Mouse (Mus musculus) midbrain, embryonic 13.5 days (tissue): ENCODE results near the gene Sox5. TPM values are rescaled to one million over a fixed set of nuclear protein-coding genes. Genes with fewer than 3 reads are reported as not detected.
A peak's percentile ranks its signal among the peaks of the same experiment; 100 is the strongest.

ENCODE experiments used
- ATAC-seq: fragments of 200-750 bp; cut with Nextera tagmentation; 2 replicates; pipeline ENCODE4 v1.8.0; 2017; ENCODE audit warnings: mild to moderate bottlenecking, moderate TSS enrichment, moderate library complexity
- H3K27ac ChIP-seq: fragments of 300-500 bp; sonication (generic); 2 replicates; pipeline ENCODE4 v1.5.1; 2015; ENCODE audit warnings: inconsistent platforms, mild to moderate bottlenecking, moderate library complexity
- H3K27me3 ChIP-seq: fragments of 300-500 bp; sonication (generic); 2 replicates; pipeline ENCODE4 v1.6.1; 2015; ENCODE audit warnings: mild to moderate bottlenecking, inconsistent platforms
- H3K36me3 ChIP-seq: fragments of 300-500 bp; sonication (generic); 2 replicates; pipeline ENCODE4 v1.6.1; 2015; ENCODE audit warnings: mild to moderate bottlenecking, inconsistent platforms
- H3K4me1 ChIP-seq: fragments of 300-500 bp; sonication (generic); replicated peaks from 2 replicates; pipeline ENCODE4 v1.6.1; 2015; ENCODE audit warnings: inconsistent platforms
- H3K4me2 ChIP-seq: fragments of 300-500 bp; sonication (generic); replicated peaks from 2 replicates; pipeline ENCODE4 v1.6.1; 2015; ENCODE audit warnings: moderate library complexity, mild to moderate bottlenecking, inconsistent platforms
- H3K4me3 ChIP-seq: fragments of 300-500 bp; sonication (generic); replicated peaks from 2 replicates; pipeline ENCODE4 v1.5.1; 2015; ENCODE audit warnings: mild to moderate bottlenecking, inconsistent platforms
- H3K9ac ChIP-seq: fragments of 300-500 bp; sonication (generic); replicated peaks from 2 replicates; pipeline ENCODE4 v1.6.1; 2015; ENCODE audit warnings: mild to moderate bottlenecking, inconsistent platforms
- H3K9me3 ChIP-seq: fragments of 300-500 bp; sonication (generic); 2 replicates; pipeline ENCODE4 v1.6.1; 2016; ENCODE audit warnings: mild to moderate bottlenecking, inconsistent platforms
- WGBS: fragments of 180-500 bp; shearing (Covaris S2); methylation state at CpG from one replicate; pipeline ENCODE4 v1.1.7; 2015; 5-methylcytosine and 5-hydroxymethylcytosine counted together
- polyA plus RNA-seq: library from polyadenylated mRNA; unstranded; fragments of >200 nt; fragmentation: Nextera tagmentation; extraction: Ambion mirVana; gene quantifications from 2 replicates; pipeline ENCODE4 v1.2.1, GENCODE M21; 2015

Gene Sox5
- polyA plus RNA-seq, 1 experiment from 2014 or later, result 52.0 TPM

GRCm38 (mm10) chr6:144792871-144793270, 11.1 kb upstream of the Sox5 start:
- Histone ChIP-seq H3K27ac (no peak overlapping the region), H3K4me1 (0 out of 2 replicates have a peak, but pooled peaks cover 11% of the 10 kb centered on the region), H3K4me3 (no peak overlapping the region), H3K9me3 (no peaks in the 10 kb centered on the region), H3K9ac (no peak overlapping the region), H3K27me3 (no peaks in the 10 kb centered on the region), H3K4me2 (no peak overlapping the region), H3K36me3 (no peaks in the 10 kb centered on the region)
- 74% methylated on average over 8 of the region's 8 CpGs for WGBS
- no peak for ATAC-seq

- H3K9ac ChIP-seq, result peak overlapping the region; percentile 88; the same call in 1 of the 2 replicates
- peak overlapping the region; percentile 82; the same call in 1 of the 2 replicates for H3K4me3 ChIP-seq
- peaks cover 16% of the 10 kb centered on the region; the same call in 1 of the 2 replicates for H3K27me3 ChIP-seq
- no peak overlapping the region for H3K27ac ChIP-seq
- no peaks in the 10 kb centered on the region for H3K36me3 ChIP-seq
- H3K4me1 ChIP-seq, result peaks cover 29% of the 10 kb centered on the region
- no peak for ATAC-seq
- peak overlapping the region; percentile 94; the same call in 1 of the 2 replicates for H3K4me2 ChIP-seq
- H3K9me3 ChIP-seq, result no peaks in the 10 kb centered on the region
Observed at GRCm38 (mm10) chr6:144783295-144783694, 1.5 kb upstream of the Sox5 start.

- Histone ChIP-seq H3K9me3 (no peaks in the 10 kb centered on the region), H3K9ac (peak overlapping the region; percentile 88), H3K27ac (no peak overlapping the region), H3K27me3 (peaks cover 16% of the 10 kb centered on the region; the same call in 1 of the 2 replicates), H3K4me1 (peaks cover 29% of the 10 kb centered on the region), H3K4me3 (peak overlapping the region; percentile 82), H3K4me2 (peak overlapping the region; percentile 94), H3K36me3 (no peaks in the 10 kb centered on the region)
- 8% methylated on average over 12 of the region's 12 CpGs for WGBS
- peak; percentile 7; the same call in 1 of the 2 replicates for ATAC-seq
Observed at GRCm38 (mm10) chr6:144782866-144783265, 1.1 kb upstream of the Sox5 start.

GRCm38 (mm10) chr6:144782031-144782857, 467 bp upstream of the Sox5 start:
- 0% methylated on average over 44 of the region's 55 CpGs for WGBS
- peak overlapping the region; percentile 82 for H3K4me3 ChIP-seq
- no peaks in the 10 kb centered on the region for H3K9me3 ChIP-seq
- peak overlapping the region; percentile 80 for H3K27ac ChIP-seq
- H3K27me3 ChIP-seq, result peaks cover 16% of the 10 kb centered on the region; the same call in 1 of the 2 replicates
- peaks cover 29% of the 10 kb centered on the region for H3K4me1 ChIP-seq
- H3K36me3 ChIP-seq, result no peaks in the 10 kb centered on the region
- ATAC-seq, result peak; percentile 72
- H3K9ac ChIP-seq, result peak overlapping the region; percentile 88
- peak overlapping the region; percentile 94 for H3K4me2 ChIP-seq

- H3K4me1 ChIP-seq, result peaks cover 29% of the 10 kb centered on the region
- peak overlapping the region; percentile 82 for H3K4me3 ChIP-seq
- no peak overlapping the region for H3K27ac ChIP-seq
- no peak for ATAC-seq
- no peaks in the 10 kb centered on the region for H3K9me3 ChIP-seq
- WGBS, result 19% methylated on average over 9 of the region's 9 CpGs
- H3K4me2 ChIP-seq, result peak overlapping the region; percentile 94
- H3K36me3 ChIP-seq, result no peaks in the 10 kb centered on the region
- peaks cover 19% of the 10 kb centered on the region; the same call in 1 of the 2 replicates for H3K27me3 ChIP-seq
- peak overlapping the region; percentile 88 for H3K9ac ChIP-seq
Observed at GRCm38 (mm10) chr6:144780608-144781285, 1.0 kb downstream of the Sox5 start.

- H3K27ac ChIP-seq, result no peak overlapping the region
- no peak overlapping the region for H3K9ac ChIP-seq
- no peaks in the 10 kb centered on the region for H3K9me3 ChIP-seq
- H3K4me2 ChIP-seq, result peak overlapping the region; percentile 94
- H3K36me3 ChIP-seq, result no peaks in the 10 kb centered on the region
- no peak for ATAC-seq
- peaks cover 20% of the 10 kb centered on the region; the same call in 1 of the 2 replicates for H3K27me3 ChIP-seq
- H3K4me1 ChIP-seq, result peaks cover 31% of the 10 kb centered on the region
- WGBS, result 55% methylated on average over 12 of the region's 12 CpGs
- H3K4me3 ChIP-seq, result peak overlapping the region; percentile 82; the same call in 1 of the 2 replicates
Observed at GRCm38 (mm10) chr6:144779945-144780607, 1.7 kb downstream of the Sox5 start.

GRCm38 (mm10) chr6:144777356-144778035, 4.3 kb downstream of the Sox5 start:
- Histone ChIP-seq H3K9me3 (no peaks in the 10 kb centered on the region), H3K27ac (no peak overlapping the region), H3K4me1 (peaks cover 23% of the 10 kb centered on the region), H3K36me3 (no peaks in the 10 kb centered on the region), H3K27me3 (0 out of 2 replicates have a peak, but pooled peaks cover 4% of the 10 kb centered on the region), H3K9ac (no peak overlapping the region), H3K4me3 (no peak overlapping the region), H3K4me2 (no peak overlapping the region)
- WGBS, result 90% methylated on average over 7 of the region's 7 CpGs
- ATAC-seq, result no peak

GRCm38 (mm10) chr6:144773736-144774135, 8.0 kb downstream of the Sox5 start:
- Histone ChIP-seq H3K27me3 (peaks cover 4% of the 10 kb centered on the region; the same call in 1 of the 2 replicates), H3K4me3 (no peak overlapping the region), H3K27ac (no peak overlapping the region), H3K9me3 (no peaks in the 10 kb centered on the region), H3K4me1 (peaks cover 24% of the 10 kb centered on the region), H3K36me3 (no peaks in the 10 kb centered on the region), H3K9ac (no peak overlapping the region), H3K4me2 (no peak overlapping the region)
- WGBS, result 85% methylated on average over 6 of the region's 6 CpGs
- no peak for ATAC-seq

- Histone ChIP-seq H3K4me2 (no peak overlapping the region), H3K9me3 (no peaks in the 10 kb centered on the region), H3K27me3 (peaks cover 4% of the 10 kb centered on the region; the same call in 1 of the 2 replicates), H3K4me1 (peaks cover 25% of the 10 kb centered on the region), H3K27ac (no peak overlapping the region), H3K4me3 (no peak overlapping the region), H3K9ac (no peak overlapping the region), H3K36me3 (no peaks in the 10 kb centered on the region)
- 88% methylated on average over 2 of the region's 2 CpGs for WGBS
- ATAC-seq, result no peak
Observed at GRCm38 (mm10) chr6:144772985-144773384, 8.8 kb downstream of the Sox5 start.

GRCm38 (mm10) chr6:144772175-144772918, 9.4 kb downstream of the Sox5 start:
- peaks cover 4% of the 10 kb centered on the region; the same call in 1 of the 2 replicates for H3K27me3 ChIP-seq
- peak; percentile 31 for ATAC-seq
- H3K9me3 ChIP-seq, result no peaks in the 10 kb centered on the region
- no peak overlapping the region for H3K4me2 ChIP-seq
- H3K9ac ChIP-seq, result no peak overlapping the region
- H3K4me3 ChIP-seq, result no peak overlapping the region
- H3K4me1 ChIP-seq, result peaks cover 25% of the 10 kb centered on the region
- no peaks in the 10 kb centered on the region for H3K36me3 ChIP-seq
- WGBS, result 60% methylated on average over 15 of the region's 15 CpGs
- H3K27ac ChIP-seq, result no peak overlapping the region

- Histone ChIP-seq H3K36me3 (no peaks in the 10 kb centered on the region), H3K4me3 (no peak overlapping the region), H3K27me3 (no peaks in the 10 kb centered on the region; the same call in 1 of the 2 replicates), H3K27ac (no peak overlapping the region), H3K4me2 (no peak overlapping the region), H3K9ac (no peak overlapping the region), H3K4me1 (peaks cover 21% of the 10 kb centered on the region), H3K9me3 (no peaks in the 10 kb centered on the region)
- no peak for ATAC-seq
- 49% methylated on average over 2 of the region's 2 CpGs for WGBS
Observed at GRCm38 (mm10) chr6:144769060-144769459, 12.7 kb downstream of the Sox5 start.
